Mouse (Mus musculus) megakaryocyte progenitor cell, adult 5-6 weeks (primary cell): ENCODE data around the gene Lrrtm1. TPM values are rescaled to one million over a fixed set of nuclear protein-coding genes. Genes with fewer than 3 reads are reported as not detected.

ENCODE experiments used
- ATAC-seq: replicated peaks from 2 replicates; pipeline ENCODE4 v1.8.0; 2016; ENCODE audit warnings: mild to moderate bottlenecking, moderate TSS enrichment, inconsistent platforms; ENCODE audit not compliant: poor library complexity
- total RNA-seq, 2 experiments: library from RNA; stranded (forward) in 1 of 2; stranded (reverse) in 1 of 2; fragments of 157-497, 149-512 nt in 1 of 2; fragments of 200-1000 nt in 1 of 2; gene quantifications; 2 replicates each; pipeline versions ENCODE4 v1.2.3 to v1.2.4; 2015 to 2017

Gene Lrrtm1
- total RNA-seq, 2 experiments from 2014 or later, result not detected

- ATAC-seq, result no peak
Measured at GRCm38 (mm10) chr6:77301305-77301704, 58.8 kb downstream of the Lrrtm1 start.

- no peak for ATAC-seq
Measured at GRCm38 (mm10) chr6:77306796-77307195, 64.3 kb downstream of the Lrrtm1 start.
